Mouse (Mus musculus): Measurements from ENCODE around the gene Cyp2b23.
"Not testable (repeated sequence)": the region's sequence is repeated elsewhere in the genome, so short reads cannot be mapped to it uniquely, and the experiment has no call there.

Gene Cyp2b23

GRCm38 (mm10) chr7:26686337-26686736 is at the start of gene Cyp2b23:
Gene Cyp2b23 (minus strand): TSS chr7:26686437.
- DNase-seq = no peak

GRCm38 (mm10) chr7:26711061-26711460 is 24.8 kb upstream of the Cyp2b23 start:
- no peak for DNase-seq

- no peak for DNase-seq
Observed at GRCm38 (mm10) chr7:26707061-26707460, 20.8 kb upstream of the Cyp2b23 start.

- not testable (repeated sequence) for DNase-seq
Observed at GRCm38 (mm10) chr7:26706191-26706590, 20.0 kb upstream of the Cyp2b23 start.

- no peak for DNase-seq
Observed at GRCm38 (mm10) chr7:26700151-26700550, 13.9 kb upstream of the Cyp2b23 start.

GRCm38 (mm10) chr7:26685713-26686112 is 524 bp downstream of the Cyp2b23 start:
- DNase-seq = no peak

GRCm38 (mm10) chr7:26667466-26667865 is 18.8 kb downstream of the Cyp2b23 start:
- not testable (repeated sequence) for DNase-seq

- DNase-seq = no peak
Observed at GRCm38 (mm10) chr7:26666011-26666410, 20.2 kb downstream of the Cyp2b23 start.

- DNase-seq = not testable (repeated sequence)
Observed at GRCm38 (mm10) chr7:26618364-26618763, 67.9 kb downstream of the Cyp2b23 start, which contains the start of gene Vmn1r185. Gene Vmn1r185 (minus strand): TSS chr7:26618464.
